Mouse (Mus musculus) kidney, postnatal 36 days (tissue): ENCODE data around the gene Bnc2.
A peak's percentile ranks its signal among the peaks of the same experiment; 100 is the strongest.

Experiments used
- DNase-seq, 2 experiments: peaks; one replicate each; pipeline ENCODE4 v3.0.0; 2021 to 2022; ENCODE audit warnings: mixed read lengths in 2 of 2

Bnc2 gene

DNA sequence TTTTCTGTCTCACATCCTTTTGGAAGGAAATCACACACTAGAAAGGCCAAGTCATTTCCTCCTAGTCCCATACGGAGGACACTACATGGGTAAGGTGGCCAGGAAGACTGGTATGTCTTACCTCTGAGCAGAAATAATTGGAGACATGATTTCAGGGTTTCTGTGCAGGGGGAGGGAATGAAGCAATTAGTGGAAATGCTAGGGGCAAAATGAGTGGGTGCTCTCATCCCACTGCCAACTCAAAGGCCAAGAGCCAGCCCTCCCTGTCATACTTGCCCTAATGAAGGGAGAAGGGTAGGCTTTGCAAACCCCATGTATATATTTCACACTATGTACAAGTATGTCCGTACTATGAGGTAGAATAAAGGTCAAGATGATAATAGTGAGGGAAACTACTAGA is 263.6 kb downstream of the Bnc2 start:
- DNase-seq, result no peak

DNA sequence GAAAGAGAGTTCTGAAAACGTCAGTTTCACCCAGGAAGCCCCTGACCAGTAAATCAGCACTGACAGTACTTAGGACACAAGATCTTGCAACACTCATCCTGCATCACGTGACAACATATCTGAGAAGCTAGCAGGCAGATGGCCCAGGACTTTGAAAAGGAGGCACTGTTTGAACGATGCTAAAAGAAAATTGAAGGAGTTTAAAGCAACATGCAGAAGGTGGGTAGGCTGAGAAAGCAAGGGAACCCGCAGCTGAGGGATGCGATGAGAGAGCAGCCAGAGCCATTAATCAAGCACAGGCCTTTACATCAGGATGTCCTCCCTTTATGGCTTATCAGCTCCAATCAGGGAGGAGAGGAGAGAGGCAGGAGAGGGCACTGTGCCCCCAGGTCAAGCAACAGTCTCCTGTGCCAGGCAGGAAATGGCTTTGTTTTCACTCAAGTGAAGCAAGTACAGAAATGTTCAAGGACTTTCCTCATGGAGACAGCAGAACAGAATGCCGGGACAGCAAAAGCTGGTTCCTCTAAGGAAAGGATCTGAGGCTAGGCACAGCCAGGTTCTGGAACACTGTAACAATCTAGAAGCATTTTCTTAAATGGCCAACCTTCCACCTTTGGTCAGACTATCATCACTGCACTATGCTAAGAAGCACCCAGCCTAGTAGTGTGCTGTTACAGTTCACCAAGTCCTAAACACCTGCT is 267.6 kb downstream of the Bnc2 start:
- peak; percentile 54 to 79 for DNase-seq

DNA sequence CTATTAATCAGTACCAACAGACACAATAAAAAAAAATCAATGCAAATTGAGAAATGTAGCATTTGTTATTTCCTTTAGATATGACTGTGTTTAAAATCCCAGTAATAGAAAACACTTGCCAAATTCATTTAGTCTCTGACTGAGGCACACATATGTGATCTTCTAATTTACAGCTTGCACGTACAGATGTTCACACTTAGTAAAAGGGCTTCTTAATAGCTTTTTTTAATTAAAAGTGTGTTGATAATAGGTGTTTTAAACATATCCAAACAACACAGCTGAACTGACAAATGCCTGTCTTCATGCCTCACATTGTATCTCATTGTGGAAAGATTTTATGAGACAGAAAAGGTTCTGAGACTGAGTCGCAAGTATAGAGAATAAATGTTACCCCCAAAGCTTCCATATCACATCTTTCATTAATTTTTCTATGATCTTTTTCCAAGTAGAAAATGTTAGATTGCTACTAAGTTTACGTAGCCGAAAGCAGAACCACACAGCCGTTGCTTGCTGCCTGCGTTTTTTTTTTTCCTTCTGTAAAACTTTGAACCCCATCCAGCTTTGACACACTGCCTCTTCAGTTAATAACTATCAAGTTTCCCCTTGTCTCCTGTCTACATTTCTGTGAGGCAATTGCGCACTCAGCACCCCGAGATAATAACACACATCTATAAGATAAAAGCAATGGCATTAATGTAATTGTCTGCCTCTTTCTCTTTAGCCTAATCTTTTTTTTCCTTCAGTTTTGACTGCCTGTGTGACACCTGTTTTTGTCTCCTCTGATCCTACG is 271.5 kb downstream of the Bnc2 start:
- peak; percentile 30 to 45 for DNase-seq

DNA sequence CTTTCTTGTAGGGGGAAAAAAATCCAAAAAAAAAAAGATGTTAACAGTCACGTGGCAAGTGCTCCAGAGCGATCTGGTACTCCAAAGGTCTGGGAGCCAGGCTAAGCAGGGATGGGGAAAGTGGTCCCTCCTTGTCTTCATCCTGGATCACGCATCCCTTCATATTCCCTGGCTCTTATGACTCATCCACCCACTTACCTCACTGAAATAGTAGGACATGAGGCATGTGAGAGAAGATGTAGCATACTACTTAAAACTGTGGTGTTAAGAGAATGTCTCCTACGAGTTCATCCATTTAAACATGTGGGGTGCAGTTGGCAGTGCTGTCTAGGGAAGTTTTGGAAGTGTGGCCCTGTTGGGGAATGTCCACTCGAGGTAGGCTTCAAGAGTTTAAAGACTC is 286.1 kb downstream of the Bnc2 start:
- no peak for DNase-seq

GRCm38 (mm10) chr4:84385156-84385555 is 289.9 kb downstream of the Bnc2 start:
- DNase-seq, result no peak

DNA sequence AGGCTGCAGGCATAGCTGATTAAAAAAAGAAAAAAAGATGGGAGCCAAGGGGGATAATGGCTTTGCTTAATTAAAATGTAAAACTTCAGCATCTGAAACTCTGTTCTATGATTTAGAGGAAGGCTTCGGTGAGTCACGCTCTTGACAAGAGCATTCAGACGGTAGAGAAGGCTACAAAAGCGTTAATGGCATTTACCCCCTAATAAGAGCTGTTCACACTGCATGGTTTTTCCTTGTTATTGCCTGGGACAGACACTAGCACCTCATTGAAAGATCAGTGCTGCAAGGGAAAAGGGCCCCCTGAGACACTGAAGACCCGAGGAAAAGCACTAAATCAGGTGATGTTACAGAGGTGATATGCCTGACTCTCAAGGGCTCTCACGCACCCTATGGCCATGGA is 295.8 kb downstream of the Bnc2 start:
- DNase-seq, result no peak

- no peak for DNase-seq
Measured at GRCm38 (mm10) chr4:84377513-84377912, 297.6 kb downstream of the Bnc2 start.

- DNase-seq, result no peak
Measured at GRCm38 (mm10) chr4:84362337-84362823, 312.7 kb downstream of the Bnc2 start.

- DNase-seq, result no peak
Measured at GRCm38 (mm10) chr4:84361165-84361564, 313.9 kb downstream of the Bnc2 start.

- DNase-seq, result no peak
Measured at GRCm38 (mm10) chr4:84359996-84360395, 315.1 kb downstream of the Bnc2 start.

GRCm38 (mm10) chr4:84358204-84358603 is 316.9 kb downstream of the Bnc2 start:
- DNase-seq, result no peak

DNA sequence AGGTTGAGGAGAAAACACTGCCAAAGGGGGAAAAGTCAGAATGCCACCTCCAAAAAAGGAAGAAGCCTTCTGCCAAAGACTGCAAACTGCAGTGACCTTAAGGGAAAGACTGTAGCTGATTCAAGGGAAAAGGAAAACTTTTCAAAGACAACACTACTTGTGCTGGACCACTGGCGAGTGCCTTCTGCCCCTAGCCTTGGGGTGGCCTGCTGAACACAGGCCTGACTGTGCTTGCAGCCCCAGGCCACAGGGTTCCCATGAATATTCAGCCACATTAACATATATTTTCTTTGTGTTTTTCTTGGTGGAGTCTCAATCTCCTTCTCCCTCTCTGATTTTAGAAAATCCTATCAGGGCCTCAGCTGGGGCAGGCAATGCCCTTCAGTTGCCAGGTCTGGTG is 317.7 kb downstream of the Bnc2 start:
- DNase-seq, result no peak

- no peak for DNase-seq
Measured at GRCm38 (mm10) chr4:84356468-84357153, 318.5 kb downstream of the Bnc2 start.

- DNase-seq, result no peak
Measured at GRCm38 (mm10) chr4:84352656-84353055, 322.4 kb downstream of the Bnc2 start.

GRCm38 (mm10) chr4:84349536-84349935 is 325.5 kb downstream of the Bnc2 start:
- DNase-seq, result no peak

DNA sequence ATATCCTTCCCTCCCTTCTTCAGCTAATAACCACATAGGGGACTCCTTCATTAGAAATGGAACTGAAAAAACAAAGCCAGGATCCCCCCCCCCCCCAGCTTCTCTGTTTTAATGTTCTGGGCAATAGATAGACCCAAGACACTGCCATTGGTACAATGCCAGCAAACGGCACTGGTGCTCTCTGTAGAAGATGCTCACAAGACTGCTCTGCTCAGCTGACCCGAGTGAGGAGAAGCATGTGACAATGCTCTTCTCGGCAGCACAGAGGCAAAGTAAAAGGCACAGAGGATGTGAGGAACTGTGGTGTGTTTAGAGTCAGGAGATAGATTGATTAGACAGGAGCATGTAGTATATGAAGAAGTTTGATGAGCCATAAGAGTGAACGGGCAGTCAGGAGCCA is 335.9 kb downstream of the Bnc2 start:
- peak; percentile 17 to 31 for DNase-seq

DNA sequence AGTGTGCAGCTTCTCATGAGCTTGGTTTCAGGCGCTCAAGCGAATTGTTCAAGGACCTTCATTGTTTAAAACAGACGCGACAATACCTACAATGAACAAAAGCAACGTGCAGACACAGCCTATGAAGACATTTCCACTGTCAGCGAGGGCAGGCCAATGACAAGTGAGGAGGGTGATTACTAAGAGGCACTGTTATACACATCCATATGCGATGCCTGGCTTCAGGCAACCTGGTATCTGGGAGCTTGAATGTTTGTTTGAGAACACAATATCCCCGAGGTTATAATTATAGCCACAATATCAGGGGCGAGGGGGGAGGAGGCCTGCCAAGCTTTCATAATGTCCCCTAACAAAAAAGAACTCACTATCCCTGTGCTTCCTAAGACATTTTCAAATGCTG is 343.1 kb downstream of the Bnc2 start:
- DNase-seq, result no peak

DNA sequence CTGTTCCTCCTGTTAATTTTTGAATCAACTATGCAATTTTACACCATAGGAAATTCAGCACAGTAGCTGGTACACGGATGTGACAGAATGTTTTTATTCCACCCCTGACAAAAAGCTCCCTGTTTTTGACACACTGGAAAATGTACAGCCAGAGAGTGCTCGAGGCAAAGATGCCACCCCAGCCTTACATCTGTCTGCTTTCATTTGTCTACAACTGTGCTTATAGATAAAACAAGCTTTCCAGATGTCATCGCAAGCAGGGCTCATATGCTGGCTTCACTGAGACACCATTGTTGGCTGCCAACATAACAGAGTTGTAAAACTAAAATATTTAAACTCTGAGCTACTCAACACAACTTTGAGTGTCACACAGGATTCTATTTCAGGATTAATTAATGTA is 343.6 kb downstream of the Bnc2 start:
- DNase-seq, result no peak

DNA sequence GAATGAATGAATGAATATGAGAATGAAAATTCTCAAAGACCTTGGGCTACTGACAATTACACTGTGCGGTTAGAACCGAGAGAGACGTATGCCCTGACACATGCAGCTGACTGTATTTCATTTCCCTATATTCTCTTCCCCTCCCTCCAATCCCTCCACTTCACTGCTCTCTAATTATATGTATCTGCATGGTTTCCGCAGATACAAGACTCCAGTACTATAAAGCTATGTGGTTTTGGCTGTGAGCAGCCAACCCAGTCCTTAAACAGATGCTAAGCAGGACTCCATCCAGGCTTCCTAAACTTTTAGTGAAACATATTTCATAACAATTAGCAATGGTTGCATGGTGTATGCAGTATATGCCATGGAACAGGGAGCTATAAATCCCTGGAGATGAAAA is 344.6 kb downstream of the Bnc2 start:
- no peak for DNase-seq

DNA sequence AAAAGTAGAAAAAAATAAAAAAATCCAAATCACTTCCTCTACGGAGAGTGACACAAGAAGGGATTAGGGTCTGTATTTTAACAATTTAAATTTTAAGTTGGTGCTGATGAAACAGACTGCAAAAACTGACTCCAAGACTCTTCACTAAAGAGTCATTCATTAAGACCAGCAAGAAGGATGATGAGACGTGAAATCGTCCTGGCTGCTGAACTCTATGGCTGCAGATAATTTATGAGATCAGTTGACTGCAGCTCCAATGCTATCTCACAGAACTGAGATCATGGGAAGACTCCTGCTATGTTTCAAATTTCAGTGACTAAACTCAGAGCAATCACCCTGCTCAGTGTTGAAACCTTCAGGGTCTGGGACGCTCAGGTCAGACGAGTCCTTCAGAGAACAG is 345.4 kb downstream of the Bnc2 start:
- no peak for DNase-seq

GRCm38 (mm10) chr4:84324371-84324770 is 350.7 kb downstream of the Bnc2 start:
- no peak for DNase-seq

GRCm38 (mm10) chr4:84321598-84321997 is 353.5 kb downstream of the Bnc2 start:
- DNase-seq, result no peak

DNA sequence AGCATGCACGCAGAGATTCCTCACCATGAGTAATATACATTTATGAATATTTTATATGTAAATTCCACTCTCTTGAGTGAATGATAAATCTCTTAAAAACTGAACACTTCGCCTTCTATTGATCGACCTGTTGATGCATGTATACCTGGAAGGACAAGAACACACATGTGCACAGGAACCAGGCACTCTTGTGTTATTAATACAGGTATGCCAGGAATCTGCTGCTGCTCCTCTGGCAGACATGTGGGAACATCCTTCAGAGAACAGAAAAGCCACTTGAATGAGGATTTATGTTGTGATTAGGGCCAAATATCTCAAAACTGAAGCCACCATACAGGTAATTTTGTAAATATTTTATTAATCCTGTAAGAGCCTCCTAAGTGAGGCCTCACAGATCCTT is 357.7 kb downstream of the Bnc2 start:
- DNase-seq, result no peak

DNA sequence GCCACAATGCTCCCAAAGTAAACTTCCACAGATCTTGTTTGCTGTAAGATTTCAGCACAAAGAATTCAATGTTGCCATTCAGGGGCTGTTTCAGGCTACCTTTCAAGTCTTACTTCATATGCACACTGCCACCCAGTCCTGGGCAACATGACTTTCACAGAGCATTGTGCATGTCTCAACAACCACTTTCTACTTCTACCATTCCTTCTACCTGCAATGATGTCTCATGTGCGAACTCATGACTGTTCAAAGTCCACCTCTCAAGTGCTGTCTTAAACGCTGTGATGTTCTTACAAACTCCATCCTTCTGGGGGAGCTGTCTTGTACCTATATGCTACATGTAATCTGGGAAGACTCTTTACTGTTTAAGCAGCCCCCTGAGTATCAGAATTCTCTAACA is 363.7 kb downstream of the Bnc2 start:
- peak; percentile 24 to 26 for DNase-seq
